Mouse (Mus musculus): ENCODE measurements around the gene Tmem117.

- TF ChIP-seq ZKSCAN1 (IDR thresholded peaks at IDR 0.05; ENCODE audit: low read depth, low read length) = no peak
- no peak for TF ChIP-seq TCF12 (IDR thresholded peaks at IDR 0.05; ENCODE audit: low read depth, low read length)
- TF ChIP-seq POLR2A (IDR thresholded peaks at IDR 0.05; ENCODE audit: control insufficient read depth in 1 of 2, insufficient read depth in 1 of 2, low read depth in 1 of 2, low read length in 2 of 2, poor library complexity in 1 of 2) = no peak
- TF ChIP-seq MEF2A (IDR thresholded peaks at IDR 0.05; ENCODE audit: extremely low read depth, insufficient replicate concordance, low read depth, low read length, poor library complexity, severe bottlenecking) = no peak
- TF ChIP-seq ELF1 (IDR thresholded peaks at IDR 0.05; ENCODE audit: low read depth, low read length) = no peak
- no peak for TF ChIP-seq EP300 (IDR thresholded peaks at IDR 0.05; ENCODE audit: low read depth in 1 of 2, low read length in 2 of 2)
These were observed 232.1 kb downstream of the Tmem117 start for GRCm38 (mm10) chr15:94861173-94861572.
